Mouse (Mus musculus): ENCODE measurements around the gene Galntl6. TPM values are rescaled to one million over a fixed set of nuclear protein-coding genes. Genes with fewer than 3 reads are reported as not detected.

Galntl6 gene
- polyA plus RNA-seq, 1 experiment = not detected

DNA sequence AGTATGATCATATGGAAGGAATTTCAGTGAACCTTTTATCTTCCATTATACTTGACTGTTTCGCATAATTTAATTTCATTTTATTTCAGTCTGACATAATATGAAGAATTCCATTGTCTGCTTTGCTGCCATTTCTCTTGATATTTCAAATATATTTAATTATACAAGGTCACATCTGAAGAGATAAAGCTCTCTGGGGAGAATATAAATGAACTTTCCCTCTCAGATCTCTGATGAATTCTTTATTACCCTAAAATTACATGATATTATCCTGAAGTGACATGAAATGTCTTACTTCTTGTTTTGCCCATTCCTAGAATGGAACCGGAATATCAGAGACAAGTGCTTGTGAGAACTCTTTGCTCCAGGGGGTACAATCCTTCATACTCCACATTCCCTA lies 647.0 kb downstream of the Galntl6 start:
- H3K4me3 ChIP-seq (ENCODE audit: control insufficient read depth, insufficient read depth, low read length) = no peak overlapping the region
- no peaks in the 10 kb centered on the region for H3K27me3 ChIP-seq (ENCODE audit: control insufficient read depth, insufficient read depth, low read length)
- no peaks in the 10 kb centered on the region for H3K4me1 ChIP-seq (replicated peaks; ENCODE audit: control insufficient read depth, insufficient read depth, low read length)
- no peaks in the 10 kb centered on the region for H3K36me3 ChIP-seq (ENCODE audit: control insufficient read depth, insufficient read depth, low read length)
- TF ChIP-seq POLR2A (IDR thresholded peaks at IDR 0.05; ENCODE audit: control insufficient read depth, extremely low read depth, insufficient read depth, low read length, poor library complexity) (no peak), CTCF (IDR thresholded peaks at IDR 0.05; ENCODE audit: borderline replicate concordance, control insufficient read depth, extremely low read depth, insufficient read depth, low read length, poor library complexity) (no peak)
- WGBS = 98% methylated on average over 2 of the region's 2 CpGs
- DNase-seq = no peak
- H3K27ac ChIP-seq (ENCODE audit: control insufficient read depth, insufficient read depth, low read length) = no peak overlapping the region

DNA sequence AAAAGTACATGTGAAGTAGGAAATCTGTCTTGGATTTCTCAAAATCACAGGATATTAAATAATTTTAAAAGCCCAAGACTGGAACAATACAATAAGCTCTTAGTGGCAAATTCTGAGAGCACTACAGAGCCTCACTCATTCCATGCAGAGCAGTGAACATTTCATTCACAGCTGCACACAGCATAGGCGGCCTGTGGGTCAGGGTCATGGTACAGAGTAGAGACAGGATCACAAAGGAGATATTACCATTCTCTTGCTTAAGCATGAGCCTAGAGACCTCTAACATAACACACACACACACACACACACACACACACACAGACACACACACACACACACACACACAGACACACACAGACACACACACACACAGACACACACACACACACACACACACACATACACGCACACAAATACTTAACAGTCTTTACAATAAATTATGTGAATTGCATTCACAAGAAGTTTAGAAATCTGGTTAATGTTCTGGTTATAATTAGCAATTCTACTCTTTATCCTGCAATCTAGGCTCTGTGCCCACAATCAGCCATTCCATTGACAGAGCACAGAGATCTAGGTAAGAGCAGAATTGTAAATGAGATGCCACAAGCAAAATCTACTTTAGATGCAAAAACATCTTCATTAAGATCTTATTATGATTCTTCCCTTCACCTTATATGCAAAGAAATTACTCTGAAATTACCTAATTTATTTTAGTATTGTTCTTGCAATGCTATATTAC lies 653.7 kb downstream of the Galntl6 start:
- no peaks in the 10 kb centered on the region for H3K27me3 ChIP-seq (ENCODE audit: control insufficient read depth, insufficient read depth, low read length)
- no peaks in the 10 kb centered on the region for H3K4me1 ChIP-seq (replicated peaks; ENCODE audit: control insufficient read depth, insufficient read depth, low read length)
- 93% methylated on average over 2 of the region's 2 CpGs for WGBS
- H3K27ac ChIP-seq (ENCODE audit: control insufficient read depth, insufficient read depth, low read length) = no peak overlapping the region
- no peaks in the 10 kb centered on the region for H3K36me3 ChIP-seq (ENCODE audit: control insufficient read depth, insufficient read depth, low read length)
- no peak for DNase-seq
- H3K4me3 ChIP-seq (ENCODE audit: control insufficient read depth, insufficient read depth, low read length) = no peak overlapping the region
- no peak for TF ChIP-seq POLR2A (IDR thresholded peaks at IDR 0.05; ENCODE audit: control insufficient read depth, extremely low read depth, insufficient read depth, low read length, poor library complexity)
- no peak for TF ChIP-seq CTCF (IDR thresholded peaks at IDR 0.05; ENCODE audit: borderline replicate concordance, control insufficient read depth, extremely low read depth, insufficient read depth, low read length, poor library complexity)

DNA sequence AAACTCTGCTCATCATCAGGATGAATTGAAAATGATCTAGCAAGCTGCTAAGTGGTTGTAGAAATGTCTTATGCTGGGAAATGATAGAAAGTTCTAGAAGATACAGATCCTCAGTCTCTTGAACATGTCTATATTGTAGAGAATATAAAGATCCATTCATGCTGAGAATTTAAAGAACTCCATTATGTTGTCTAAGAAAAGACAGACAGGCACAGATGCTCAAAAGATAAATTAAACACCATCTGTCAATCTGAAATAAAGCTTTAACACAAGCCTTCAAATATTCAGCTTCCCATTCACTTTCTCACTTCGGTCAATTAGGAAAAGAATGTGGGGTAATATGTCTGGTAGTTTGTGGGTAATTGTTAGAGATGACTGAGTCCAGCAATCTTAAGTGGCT lies 658.8 kb downstream of the Galntl6 start:
- Histone ChIP-seq H3K27me3 (ENCODE audit: control insufficient read depth, insufficient read depth, low read length) (no peaks in the 10 kb centered on the region), H3K4me3 (ENCODE audit: control insufficient read depth, insufficient read depth, low read length) (no peak overlapping the region), H3K36me3 (ENCODE audit: control insufficient read depth, insufficient read depth, low read length) (no peaks in the 10 kb centered on the region), H3K27ac (ENCODE audit: control insufficient read depth, insufficient read depth, low read length) (no peak overlapping the region), H3K4me1 (replicated peaks; ENCODE audit: control insufficient read depth, insufficient read depth, low read length) (no peaks in the 10 kb centered on the region)
- 89% methylated on average over 1 of the region's 1 CpGs for WGBS
- TF ChIP-seq POLR2A (IDR thresholded peaks at IDR 0.05; ENCODE audit: control insufficient read depth, extremely low read depth, insufficient read depth, low read length, poor library complexity) (no peak), CTCF (IDR thresholded peaks at IDR 0.05; ENCODE audit: borderline replicate concordance, control insufficient read depth, extremely low read depth, insufficient read depth, low read length, poor library complexity) (no peak)
- no peak for DNase-seq

DNA sequence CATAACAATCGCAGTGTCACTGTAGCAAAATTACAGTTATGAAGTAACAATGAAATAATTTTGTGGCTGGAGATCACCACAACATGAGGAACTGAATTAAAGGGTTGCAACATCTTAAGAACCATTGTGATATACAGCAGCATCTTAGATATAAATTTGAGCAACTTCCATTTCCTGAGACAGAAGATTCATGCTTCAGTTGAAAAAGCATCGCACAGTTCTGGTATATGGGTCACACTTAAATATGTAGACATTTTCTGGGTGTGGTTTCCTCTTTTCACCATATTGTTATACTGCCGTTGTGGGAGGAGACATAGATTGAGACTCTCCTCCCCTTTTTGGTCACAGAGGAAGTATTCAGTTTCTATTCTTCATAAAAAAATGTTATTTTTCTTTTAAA lies 667.6 kb downstream of the Galntl6 start:
- no peaks in the 10 kb centered on the region for H3K27me3 ChIP-seq (ENCODE audit: control insufficient read depth, insufficient read depth, low read length)
- 82% methylated on average over 3 of the region's 3 CpGs for WGBS
- H3K4me3 ChIP-seq (ENCODE audit: control insufficient read depth, insufficient read depth, low read length) = no peak overlapping the region

DNA sequence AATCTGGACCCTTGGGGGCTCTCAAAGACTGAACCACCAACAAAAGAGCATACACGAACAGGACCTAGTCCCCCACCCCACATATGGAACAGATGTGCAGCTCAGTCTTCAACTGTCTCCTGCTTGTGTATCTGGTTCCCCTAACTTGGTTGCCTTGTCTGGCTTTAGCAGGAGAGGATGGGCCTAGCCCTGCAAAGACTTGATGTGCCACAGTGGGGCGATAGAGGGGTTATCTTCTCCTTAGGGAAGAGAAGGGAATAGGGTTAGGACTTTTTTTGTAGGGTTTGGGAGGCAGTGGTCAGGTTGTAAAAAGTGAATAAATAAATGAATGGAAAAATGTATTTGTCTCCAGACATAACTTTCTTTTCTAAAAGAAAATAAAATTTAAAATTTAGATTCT lies 678.2 kb downstream of the Galntl6 start:
- no peaks in the 10 kb centered on the region for H3K36me3 ChIP-seq (ENCODE audit: control insufficient read depth, insufficient read depth, low read length)
- no peak for DNase-seq
- H3K4me1 ChIP-seq (replicated peaks; ENCODE audit: control insufficient read depth, insufficient read depth, low read length) = no peaks in the 10 kb centered on the region
- no peak overlapping the region for H3K4me3 ChIP-seq (ENCODE audit: control insufficient read depth, insufficient read depth, low read length)
- H3K27ac ChIP-seq (ENCODE audit: control insufficient read depth, insufficient read depth, low read length) = no peak overlapping the region
- no peaks in the 10 kb centered on the region for H3K27me3 ChIP-seq (ENCODE audit: control insufficient read depth, insufficient read depth, low read length)
- TF ChIP-seq POLR2A (IDR thresholded peaks at IDR 0.05; ENCODE audit: control insufficient read depth, extremely low read depth, insufficient read depth, low read length, poor library complexity) = no peak
- no peak for TF ChIP-seq CTCF (IDR thresholded peaks at IDR 0.05; ENCODE audit: borderline replicate concordance, control insufficient read depth, extremely low read depth, insufficient read depth, low read length, poor library complexity)
- WGBS = 32% methylated on average over 2 of the region's 2 CpGs

More for the DNA sequence above, 667.6 kb downstream of the Galntl6 start:
- H3K27ac ChIP-seq (ENCODE audit: control insufficient read depth, insufficient read depth, low read length) = no peak overlapping the region
- DNase-seq = no peak
- TF ChIP-seq CTCF (IDR thresholded peaks at IDR 0.05; ENCODE audit: borderline replicate concordance, control insufficient read depth, extremely low read depth, insufficient read depth, low read length, poor library complexity) (no peak), POLR2A (IDR thresholded peaks at IDR 0.05; ENCODE audit: control insufficient read depth, extremely low read depth, insufficient read depth, low read length, poor library complexity) (no peak)
- H3K4me1 ChIP-seq (replicated peaks; ENCODE audit: control insufficient read depth, insufficient read depth, low read length) = no peaks in the 10 kb centered on the region
- H3K36me3 ChIP-seq (ENCODE audit: control insufficient read depth, insufficient read depth, low read length) = no peaks in the 10 kb centered on the region

DNA sequence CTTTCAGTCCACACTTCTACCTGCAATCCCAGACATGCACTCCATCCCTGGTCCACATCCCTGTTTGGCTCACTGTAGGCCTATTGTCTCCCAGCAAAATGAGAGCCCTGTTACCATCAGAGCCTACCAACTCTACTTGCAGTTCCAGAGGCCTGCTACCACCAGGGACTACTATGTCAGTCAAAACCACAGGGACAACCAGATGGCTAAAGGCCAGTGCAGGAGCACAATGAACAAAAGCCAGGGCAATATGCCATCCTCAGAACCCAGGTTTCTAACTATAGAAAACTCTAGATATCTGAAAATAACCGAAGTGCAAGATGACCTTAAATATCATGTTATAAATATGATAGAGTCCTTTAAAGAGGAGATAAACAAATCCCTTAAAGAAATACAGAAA lies 683.7 kb downstream of the Galntl6 start:
- no peaks in the 10 kb centered on the region for H3K27me3 ChIP-seq (ENCODE audit: control insufficient read depth, insufficient read depth, low read length)

More for the DNA sequence above, 683.7 kb downstream of the Galntl6 start:
- H3K27ac ChIP-seq (ENCODE audit: control insufficient read depth, insufficient read depth, low read length) = no peak overlapping the region
- H3K4me3 ChIP-seq (ENCODE audit: control insufficient read depth, insufficient read depth, low read length) = no peak overlapping the region
- no peaks in the 10 kb centered on the region for H3K4me1 ChIP-seq (replicated peaks; ENCODE audit: control insufficient read depth, insufficient read depth, low read length)
- no peak for DNase-seq
- TF ChIP-seq CTCF (IDR thresholded peaks at IDR 0.05; ENCODE audit: borderline replicate concordance, control insufficient read depth, extremely low read depth, insufficient read depth, low read length, poor library complexity) (no peak), POLR2A (IDR thresholded peaks at IDR 0.05; ENCODE audit: control insufficient read depth, extremely low read depth, insufficient read depth, low read length, poor library complexity) (no peak)
- no peaks in the 10 kb centered on the region for H3K36me3 ChIP-seq (ENCODE audit: control insufficient read depth, insufficient read depth, low read length)
- WGBS = 90% methylated on average over 1 of the region's 1 CpGs

Data from thymus, adult 2 months (tissue).